Mouse (Mus musculus): Measurements from ENCODE around the gene Klhl30. TPM values are rescaled to one million over a fixed set of nuclear protein-coding genes. Genes with fewer than 3 reads are reported as not detected.

Gene Klhl30
- total RNA-seq, 2 experiments from 2014 or later, result 0.29 TPM; not detected in 1

Other genes starting within 250 kb of the Klhl30 start
- not detected for gene Rbm44, start 205.9 kb upstream of the Klhl30 start, total RNA-seq (2021)
- 10 to 100 TPM; 52.8 to 56.4 TPM for gene Ramp1, start 171.2 kb upstream of the Klhl30 start, total RNA-seq (2021)
- 10 to 100 TPM; 51.2 to 57.2 TPM for gene Ube2f, start 100.7 kb upstream of the Klhl30 start, total RNA-seq (2021)
- 10 to 100 TPM; 20.6 to 23.1 TPM for gene Scly, start 52.7 kb upstream of the Klhl30 start, total RNA-seq (2021)
- under 1 TPM; 0.30 to 0.34 TPM for gene Espnl, start 28.9 kb upstream of the Klhl30 start, total RNA-seq (2021)
- under 1 TPM; 0.14 to 0.76 TPM for gene Erfe, start 15.4 kb downstream of the Klhl30 start, total RNA-seq (2021)
- 10 to 100 TPM; 54.5 to 62.4 TPM for gene Ilkap, start 47.8 kb downstream of the Klhl30 start, total RNA-seq (2021)
- gene Hes6, start 63.0 kb downstream of the Klhl30 start, total RNA-seq (2021), result 10 to 100 TPM; 14.9 to 18.8 TPM
- gene Per2, start 108.3 kb downstream of the Klhl30 start, total RNA-seq (2021), result 10 to 100 TPM; 28.9 to 37.8 TPM
- gene Traf3ip1, start 143.6 kb downstream of the Klhl30 start, total RNA-seq (2021), result 10 to 100 TPM; 14.0 to 16.1 TPM
- gene Asb1, start 189.5 kb downstream of the Klhl30 start, total RNA-seq (2021), result 10 to 100 TPM; 35.3 to 42.9 TPM

Measured in left cerebral cortex, postnatal 36 days (tissue).